Mouse (Mus musculus) limb, embryonic 14.5 days (tissue): ENCODE data around the gene Map7d2. TPM values are rescaled to one million over a fixed set of nuclear protein-coding genes. Genes with fewer than 3 reads are reported as not detected.

Experiments used
- ATAC-seq: fragments of 200-750 bp; cut with Nextera tagmentation; 2 replicates; pipeline ENCODE4 v1.8.0; 2017; ENCODE audit warnings: low read depth, moderate number of reproducible peaks, moderate TSS enrichment; ENCODE audit not compliant: low FRiP score
- DNase-seq: peaks from one replicate; pipeline ENCODE4 v3.0.0-alpha.2; 2015; ENCODE audit warnings: low spot score
- H3K27ac ChIP-seq: fragments of 300-500 bp; sonication (generic); replicated peaks from 2 replicates; pipeline ENCODE4 v1.5.1; 2014; ENCODE audit warnings: low read depth, mild to moderate bottlenecking, low read length, moderate library complexity, mixed read lengths
- H3K27me3 ChIP-seq: fragments of 300-500 bp; sonication (generic); 2 replicates; pipeline ENCODE4 v1.6.1; 2014; ENCODE audit warnings: low read length, mixed read lengths; ENCODE audit not compliant: control insufficient read depth, insufficient read depth
- H3K36me3 ChIP-seq: fragments of 300-500 bp; sonication (generic); 2 replicates; pipeline ENCODE4 v1.6.1; 2014; ENCODE audit warnings: mild to moderate bottlenecking, low read length, moderate library complexity, mixed read lengths; ENCODE audit not compliant: control insufficient read depth, insufficient read depth
- H3K4me1 ChIP-seq: fragments of 300-500 bp; sonication (generic); 2 replicates; pipeline ENCODE4 v1.6.1; 2014; ENCODE audit warnings: antibody characterized with exemption, low read length, mixed read lengths; ENCODE audit not compliant: control insufficient read depth, insufficient read depth
- H3K4me2 ChIP-seq: fragments of 300-500 bp; sonication (generic); replicated peaks from 2 replicates; pipeline ENCODE4 v1.6.1; 2014; ENCODE audit warnings: low read depth, mild to moderate bottlenecking, low read length, moderate library complexity; ENCODE audit not compliant: severe bottlenecking
- H3K4me3 ChIP-seq: fragments of 300-500 bp; sonication (generic); replicated peaks from 2 replicates; pipeline ENCODE4 v1.5.1; 2014; ENCODE audit warnings: low read length
- H3K9ac ChIP-seq: fragments of 300-500 bp; sonication (generic); 2 replicates; pipeline ENCODE4 v1.6.1; 2014; ENCODE audit warnings: mild to moderate bottlenecking, low read depth, low read length, moderate library complexity; ENCODE audit not compliant: severe bottlenecking
- H3K9me3 ChIP-seq: fragments of 300-500 bp; sonication (generic); 2 replicates; pipeline ENCODE4 v1.6.1; 2016; ENCODE audit warnings: low read length; ENCODE audit not compliant: control insufficient read depth
- POLR2A ChIP-seq: fragments of 200-500 bp; IDR thresholded peaks from 2 replicates; pipeline ENCODE4 v1.8.0; 2012; ENCODE audit warnings: inconsistent platforms, mild to moderate bottlenecking, moderate library complexity, borderline replicate concordance; ENCODE audit not compliant: insufficient read depth, insufficient read length; ENCODE audit errors: extremely low read depth
- WGBS: fragments of 180-500 bp; shearing (Covaris S2); extraction: QIAGEN DNeasy Blood & Tissue Kit; methylation state at CpG from one replicate; pipeline ENCODE4 v1.1.7; 2014; 5-methylcytosine and 5-hydroxymethylcytosine counted together
- polyA plus RNA-seq, 2 experiments: library from polyadenylated mRNA; depleted of rRNA in 1 of 2; stranded (reverse) in 1 of 2; unstranded in 1 of 2; fragments of >200 nt; fragmentation: Nextera tagmentation in 1 of 2; extraction: Ambion mirVana in 1 of 2; gene quantifications; 2 replicates each; pipeline versions ENCODE4 v1.2.1 to v1.2.3; 2012 to 2014

Gene Map7d2
- polyA plus RNA-seq (2012; rRNA removed), result 0.58 and 0.84 TPM in 2 replicates
- polyA plus RNA-seq (2014; fragmentation: Nextera tagmentation; extraction: Ambion mirVana), result 0.88 and 1.1 TPM in 2 replicates

GRCm38 (mm10) chrX:159414130-159414828 is at the start of gene Map7d2:
Map7d2 (plus strand) TSS chrX:159414572.
- H3K4me3 ChIP-seq, result peak within 1 kb of the TSS; percentile 49
- DNase-seq (no peak), ATAC-seq (peak; percentile 41; the same call in 1 of the 2 replicates)
- H3K9me3 ChIP-seq, result no peaks in the 10 kb centered on the region
- peak within 1 kb of the TSS; percentile 83 for H3K4me2 ChIP-seq
- WGBS, result 17% methylated on average over 31 of the region's 83 CpGs
- H3K4me1 ChIP-seq, result no peaks in the 10 kb centered on the region
- peaks cover 21% of the 10 kb centered on the region for H3K27me3 ChIP-seq
- H3K27ac ChIP-seq, result no peak within 1 kb of the TSS
- TF ChIP-seq POLR2A, result no peak
- peak within 1 kb of the TSS; percentile 28; the same call in 1 of the 2 replicates for H3K9ac ChIP-seq
- no peaks in the 10 kb centered on the region for H3K36me3 ChIP-seq

- DNase-seq, result peak; percentile 72
- Histone ChIP-seq H3K4me3 (peak within 1 kb of the TSS; percentile 61), H3K36me3 (0 out of 2 replicates have a peak, but pooled peaks cover 2% of the 10 kb centered on the region), H3K9me3 (no peaks in the 10 kb centered on the region), H3K4me1 (no peaks in the 10 kb centered on the region), H3K4me2 (peak within 1 kb of the TSS; percentile 49), H3K27me3 (no peaks in the 10 kb centered on the region), H3K27ac (peak within 1 kb of the TSS; percentile 80), H3K9ac (peak within 1 kb of the TSS; percentile 70)
- WGBS, result 10% methylated on average over 39 of the region's 76 CpGs
- ATAC-seq, result peak; percentile 95
- 0 out of 2 replicates have a peak, but pooled peaks have one; percentile 22 for TF ChIP-seq POLR2A
Measured at GRCm38 (mm10) chrX:159371831-159372752, 42.3 kb upstream of the Map7d2 start, which contains the start of gene Eif1ax. Eif1ax (plus strand) TSS chrX:159372178.

- peak overlapping the region; percentile 49 for H3K4me2 ChIP-seq
- DNase-seq, result no peak
- no peaks in the 10 kb centered on the region for H3K9me3 ChIP-seq
- WGBS, result 14% methylated on average over 9 of the region's 9 CpGs
- peak overlapping the region; percentile 61 for H3K4me3 ChIP-seq
- no peak for TF ChIP-seq POLR2A
- no peak for ATAC-seq
- no peaks in the 10 kb centered on the region for H3K27me3 ChIP-seq
- H3K36me3 ChIP-seq, result 0 out of 2 replicates have a peak, but pooled peaks cover 2% of the 10 kb centered on the region
- peak overlapping the region; percentile 70 for H3K9ac ChIP-seq
- H3K4me1 ChIP-seq, result no peaks in the 10 kb centered on the region
- H3K27ac ChIP-seq, result 0 out of 2 replicates have a peak overlapping the region, but pooled peaks have one; percentile 80
Measured at GRCm38 (mm10) chrX:159372753-159373144, 41.6 kb upstream of the Map7d2 start.

- DNase-seq (no peak), ATAC-seq (no peak)
- Histone ChIP-seq H3K4me2 (no peak overlapping the region), H3K27me3 (no peaks in the 10 kb centered on the region), H3K4me1 (no peaks in the 10 kb centered on the region), H3K9ac (no peak overlapping the region), H3K9me3 (no peaks in the 10 kb centered on the region), H3K4me3 (no peak overlapping the region), H3K36me3 (peaks cover 17% of the 10 kb centered on the region; the same call in 1 of the 2 replicates), H3K27ac (no peak overlapping the region)
- no peak for TF ChIP-seq POLR2A
- 81% methylated on average over 9 of the region's 9 CpGs for WGBS
Measured at GRCm38 (mm10) chrX:159387105-159387504, 27.3 kb upstream of the Map7d2 start.

- H3K9me3 ChIP-seq, result no peaks in the 10 kb centered on the region
- H3K27me3 ChIP-seq, result no peaks in the 10 kb centered on the region
- peaks cover 17% of the 10 kb centered on the region; the same call in 1 of the 2 replicates for H3K36me3 ChIP-seq
- TF ChIP-seq POLR2A, result no peak
- H3K4me1 ChIP-seq, result no peaks in the 10 kb centered on the region
- no peak overlapping the region for H3K27ac ChIP-seq
- H3K4me3 ChIP-seq, result no peak overlapping the region
- ATAC-seq (no peak), DNase-seq (peak; percentile 5)
- no peak overlapping the region for H3K9ac ChIP-seq
- H3K4me2 ChIP-seq, result no peak overlapping the region
Measured at GRCm38 (mm10) chrX:159388953-159389352, 25.4 kb upstream of the Map7d2 start.
